Mouse (Mus musculus) limb, embryonic 15.5 days (tissue): ENCODE data around the gene Babam2. TPM values are rescaled to one million over a fixed set of nuclear protein-coding genes. Genes with fewer than 3 reads are reported as not detected.

ENCODE experiments used
- ATAC-seq: fragments of 200-750 bp; cut with Nextera tagmentation; 2 replicates; pipeline ENCODE4 v1.8.0; 2017; ENCODE audit warnings: low read depth, moderate TSS enrichment; ENCODE audit not compliant: insufficient number of reproducible peaks, low FRiP score, low TSS enrichment
- H3K27ac ChIP-seq: fragments of 300-500 bp; sonication (generic); 2 replicates; pipeline ENCODE4 v1.5.1; 2015; ENCODE audit warnings: moderate library complexity, mild to moderate bottlenecking, inconsistent platforms
- H3K27me3 ChIP-seq: fragments of 300-500 bp; sonication (generic); 2 replicates; pipeline ENCODE4 v1.6.1; 2015; ENCODE audit warnings: inconsistent platforms
- H3K36me3 ChIP-seq: fragments of 300-500 bp; sonication (generic); 2 replicates; pipeline ENCODE4 v1.6.1; 2015; ENCODE audit warnings: inconsistent platforms
- H3K4me1 ChIP-seq: fragments of 300-500 bp; sonication (generic); 2 replicates; pipeline ENCODE4 v1.6.1; 2015; ENCODE audit warnings: inconsistent platforms
- H3K4me2 ChIP-seq: fragments of 300-500 bp; sonication (generic); 2 replicates; pipeline ENCODE4 v1.6.1; 2015; ENCODE audit warnings: mild to moderate bottlenecking, inconsistent platforms
- H3K4me3 ChIP-seq: fragments of 300-500 bp; sonication (generic); 2 replicates; pipeline ENCODE4 v1.5.1; 2015; ENCODE audit warnings: mild to moderate bottlenecking, inconsistent platforms
- H3K9ac ChIP-seq: fragments of 300-500 bp; sonication (generic); 2 replicates; pipeline ENCODE4 v1.6.1; 2015; ENCODE audit warnings: inconsistent platforms
- H3K9me3 ChIP-seq: fragments of 300-500 bp; sonication (generic); 2 replicates; pipeline ENCODE4 v1.6.1; 2016; ENCODE audit warnings: inconsistent platforms
- WGBS: fragments of 180-500 bp; shearing (Covaris S2); methylation state at CpG from one replicate; pipeline ENCODE4 v1.1.7; 2015; 5-methylcytosine and 5-hydroxymethylcytosine counted together
- polyA plus RNA-seq: library from polyadenylated mRNA; unstranded; fragments of >200 nt; fragmentation: Nextera tagmentation; extraction: Ambion mirVana; gene quantifications from 2 replicates; pipeline ENCODE4 v1.2.1, GENCODE M21; 2015

Babam2 gene
- polyA plus RNA-seq, 1 experiment from 2014 or later = 50.5 TPM

DNA sequence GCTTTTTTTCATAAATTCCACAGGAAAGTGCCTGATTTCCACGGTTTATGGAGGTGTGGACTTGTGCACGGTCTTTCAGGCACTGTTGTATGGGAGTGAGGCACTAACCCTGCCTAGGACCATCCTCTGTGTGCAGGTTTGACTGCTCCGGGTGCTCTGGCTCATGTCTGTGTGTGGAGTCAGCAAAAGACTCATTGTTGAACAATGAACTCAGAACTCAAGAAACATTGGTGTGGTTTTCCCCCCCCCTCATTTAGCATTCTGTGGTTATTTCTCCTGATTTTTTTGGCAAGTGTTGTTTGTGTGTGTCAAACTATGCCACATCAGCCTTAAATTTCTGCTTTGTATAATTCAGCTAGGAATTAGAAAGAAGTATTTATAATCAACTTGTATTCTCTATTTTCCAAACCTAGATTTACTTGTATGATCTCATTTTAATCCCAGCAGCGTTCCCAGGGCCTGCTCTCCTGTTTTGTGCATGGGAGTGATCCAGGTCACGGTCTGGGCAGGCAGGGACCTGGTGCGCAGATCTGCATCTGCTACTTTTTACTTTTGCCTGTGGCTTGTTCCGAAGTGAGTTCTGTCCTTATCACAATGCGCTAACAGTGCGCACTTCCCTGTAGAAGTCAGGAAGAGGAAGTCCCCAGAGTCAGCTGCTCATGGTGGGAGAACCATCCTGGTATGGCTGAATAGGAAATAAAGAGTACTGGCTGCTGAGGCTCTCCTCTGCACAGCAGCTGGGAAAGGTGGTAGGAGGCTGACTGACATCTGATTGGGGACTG lies 61.0 kb downstream of the Babam2 start:
- ATAC-seq = no peak
- Histone ChIP-seq H3K27me3 (no peaks in the 10 kb centered on the region), H3K27ac (no peak overlapping the region), H3K9ac (no peak overlapping the region), H3K9me3 (no peaks in the 10 kb centered on the region), H3K4me3 (no peak overlapping the region), H3K4me1 (no peaks in the 10 kb centered on the region), H3K4me2 (no peak overlapping the region), H3K36me3 (no peaks in the 10 kb centered on the region)
- 85% methylated on average over 9 of the region's 9 CpGs for WGBS

DNA sequence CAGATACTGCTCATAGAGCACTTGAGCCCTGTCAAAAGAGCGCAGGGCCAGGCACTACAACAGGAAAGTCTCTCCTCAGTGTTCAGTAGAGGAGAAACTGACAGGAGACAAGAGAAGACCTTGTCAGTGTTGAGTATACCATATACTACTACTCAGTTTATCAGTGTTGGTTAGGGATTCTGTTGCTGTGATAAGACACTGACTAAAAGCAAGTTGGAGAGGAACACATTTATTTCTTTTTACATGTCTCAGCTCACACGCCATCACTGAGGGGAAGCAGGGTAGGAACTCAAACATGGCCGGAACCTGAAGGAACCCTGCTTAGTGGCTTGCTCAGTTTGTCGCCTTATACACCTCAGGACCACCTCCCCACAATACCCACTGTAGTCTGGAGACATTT lies 64.4 kb downstream of the Babam2 start:
- Histone ChIP-seq H3K27me3 (no peaks in the 10 kb centered on the region), H3K4me2 (no peak overlapping the region), H3K36me3 (no peaks in the 10 kb centered on the region), H3K9me3 (no peaks in the 10 kb centered on the region), H3K27ac (no peak overlapping the region), H3K9ac (no peak overlapping the region), H3K4me1 (no peaks in the 10 kb centered on the region), H3K4me3 (no peak overlapping the region)
- WGBS = 91% methylated on average over 4 of the region's 4 CpGs
- ATAC-seq = no peak

DNA sequence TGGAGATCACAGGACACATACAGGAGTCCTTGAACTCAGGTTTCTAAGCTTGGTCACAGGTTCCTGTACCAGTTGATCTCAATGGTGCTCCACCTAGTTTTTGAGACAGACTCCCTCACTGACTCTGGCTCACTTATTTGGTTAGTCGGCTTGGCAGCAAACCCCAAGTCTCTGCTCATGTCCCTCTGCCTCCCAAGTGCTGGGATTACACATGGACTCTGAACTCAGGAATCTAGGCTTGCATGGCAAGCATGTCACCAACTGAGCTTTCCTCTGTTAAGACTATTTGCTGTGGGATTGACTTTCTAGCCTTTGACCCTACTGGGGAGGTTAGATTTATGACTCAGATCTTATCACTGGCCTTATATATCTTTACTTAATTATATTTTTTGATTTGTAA lies 65.3 kb downstream of the Babam2 start:
- Histone ChIP-seq H3K36me3 (no peaks in the 10 kb centered on the region), H3K4me1 (no peaks in the 10 kb centered on the region), H3K27ac (no peak overlapping the region), H3K27me3 (no peaks in the 10 kb centered on the region), H3K9me3 (no peaks in the 10 kb centered on the region), H3K4me3 (no peak overlapping the region), H3K4me2 (no peak overlapping the region), H3K9ac (no peak overlapping the region)
- 89% methylated on average over 1 of the region's 1 CpGs for WGBS
- no peak for ATAC-seq

DNA sequence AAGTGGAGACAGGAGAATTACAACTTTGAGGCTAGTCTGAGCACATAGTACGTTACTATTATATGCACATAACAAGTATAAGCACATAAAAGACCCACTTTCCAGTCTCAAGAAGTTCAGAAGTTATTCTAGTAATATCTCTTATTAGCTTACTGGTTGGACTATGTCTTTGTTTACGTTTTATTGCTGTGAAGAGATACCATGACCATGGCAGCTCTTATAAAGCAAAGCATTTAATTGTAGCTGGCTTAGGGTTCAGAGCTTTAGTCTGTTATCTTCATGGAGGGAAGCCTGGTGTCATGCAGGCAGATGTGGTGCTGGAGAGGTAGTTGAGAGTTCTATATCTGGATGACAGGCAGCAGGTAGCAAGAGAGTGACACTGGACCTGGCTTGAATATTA lies 68.3 kb downstream of the Babam2 start:
- H3K9me3 ChIP-seq = no peaks in the 10 kb centered on the region
- ATAC-seq = no peak
- H3K4me3 ChIP-seq = no peak overlapping the region
- no peaks in the 10 kb centered on the region for H3K4me1 ChIP-seq
- no peaks in the 10 kb centered on the region for H3K36me3 ChIP-seq
- no peak overlapping the region for H3K27ac ChIP-seq
- H3K9ac ChIP-seq = no peak overlapping the region
- no peak overlapping the region for H3K4me2 ChIP-seq
- WGBS = 77% methylated on average over 2 of the region's 2 CpGs
- H3K27me3 ChIP-seq = no peaks in the 10 kb centered on the region

DNA sequence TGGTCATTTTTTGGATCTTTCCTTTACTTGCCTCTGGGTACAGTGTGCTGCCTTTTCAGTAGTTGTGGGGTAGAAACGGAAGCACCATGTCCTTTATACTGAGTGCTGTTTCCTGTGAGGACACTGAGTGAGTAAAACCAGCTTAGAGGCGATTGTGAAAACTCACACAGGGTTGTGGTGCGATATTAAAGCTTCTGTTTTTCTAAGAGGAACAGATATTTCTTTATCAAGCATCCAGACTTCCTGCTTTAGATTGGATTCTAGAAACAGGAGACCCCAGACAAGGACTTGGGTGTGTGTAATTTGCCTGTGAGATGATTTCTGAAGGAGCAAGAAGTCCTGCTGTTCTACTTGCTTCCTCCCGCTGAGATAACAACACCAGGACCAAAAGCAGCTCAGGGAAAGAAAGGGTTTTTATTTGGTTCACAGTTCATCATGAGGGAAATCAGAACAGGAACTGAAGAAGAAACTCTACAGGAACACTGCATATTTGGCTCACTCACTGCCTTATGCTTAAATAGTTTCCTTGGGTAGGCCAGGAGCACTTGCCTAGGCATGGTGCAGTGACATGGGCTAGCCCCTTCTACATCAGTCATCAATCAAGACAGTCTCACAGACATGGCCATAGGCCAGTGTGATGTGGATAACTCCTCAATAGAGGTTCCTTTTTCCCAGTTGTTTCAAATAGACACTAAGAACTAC lies 69.5 kb downstream of the Babam2 start:
- no peak overlapping the region for H3K27ac ChIP-seq
- no peak for ATAC-seq
- WGBS = 66% methylated on average over 4 of the region's 4 CpGs

DNA sequence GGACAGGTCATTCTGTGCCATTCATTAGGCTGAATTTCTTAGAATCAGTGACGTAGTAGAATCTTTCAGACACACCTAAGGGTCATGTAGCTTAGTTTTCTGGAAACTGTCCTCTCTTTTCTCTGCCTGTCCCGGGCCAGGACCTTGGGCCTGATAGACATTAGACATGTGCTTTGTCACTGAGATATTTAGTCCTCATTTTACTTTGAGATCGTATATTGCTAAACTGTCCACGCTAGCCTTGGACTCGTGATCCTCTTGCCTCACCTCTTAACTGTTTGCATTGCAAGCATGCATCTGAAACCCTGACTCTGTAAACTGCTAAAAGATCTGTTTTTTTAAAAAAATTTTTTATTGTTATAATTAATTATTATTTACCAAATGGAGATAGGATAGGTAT lies 74.0 kb downstream of the Babam2 start:
- Histone ChIP-seq H3K27me3 (no peaks in the 10 kb centered on the region), H3K9me3 (no peaks in the 10 kb centered on the region), H3K4me2 (no peak overlapping the region), H3K4me3 (no peak overlapping the region), H3K36me3 (no peaks in the 10 kb centered on the region), H3K27ac (no peak overlapping the region), H3K4me1 (no peaks in the 10 kb centered on the region), H3K9ac (no peak overlapping the region)
- no peak for ATAC-seq
- 89% methylated on average over 5 of the region's 5 CpGs for WGBS

More for the DNA sequence above, 69.5 kb downstream of the Babam2 start:
- no peaks in the 10 kb centered on the region for H3K36me3 ChIP-seq
- H3K4me3 ChIP-seq = no peak overlapping the region
- no peaks in the 10 kb centered on the region for H3K27me3 ChIP-seq
- no peaks in the 10 kb centered on the region for H3K4me1 ChIP-seq
- H3K9ac ChIP-seq = no peak overlapping the region
- H3K9me3 ChIP-seq = no peaks in the 10 kb centered on the region
- no peak overlapping the region for H3K4me2 ChIP-seq

DNA sequence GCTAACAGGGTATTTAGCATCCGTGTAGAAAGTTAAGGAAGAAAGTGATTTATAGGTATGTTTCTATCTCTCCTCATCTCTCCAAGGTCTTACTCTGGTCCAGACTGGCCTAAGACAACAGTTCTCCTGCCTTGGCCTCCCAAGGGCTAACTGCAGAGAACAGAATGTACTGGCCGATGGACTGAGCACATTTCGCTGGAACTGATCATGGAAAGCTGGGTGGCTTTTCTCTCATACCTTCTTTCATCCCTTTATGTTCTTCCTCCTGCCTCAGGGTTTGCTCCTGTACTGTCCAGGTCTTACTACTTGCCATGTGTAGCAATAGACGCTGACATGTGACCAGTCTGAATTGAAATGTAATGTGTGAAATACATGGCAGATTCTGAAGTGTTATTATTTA lies 74.4 kb downstream of the Babam2 start:
- Histone ChIP-seq H3K4me1 (no peaks in the 10 kb centered on the region), H3K27ac (no peak overlapping the region), H3K4me3 (no peak overlapping the region), H3K27me3 (no peaks in the 10 kb centered on the region), H3K4me2 (no peak overlapping the region), H3K9ac (no peak overlapping the region), H3K36me3 (no peaks in the 10 kb centered on the region), H3K9me3 (no peaks in the 10 kb centered on the region)
- ATAC-seq = no peak
- 95% methylated on average over 4 of the region's 4 CpGs for WGBS

DNA sequence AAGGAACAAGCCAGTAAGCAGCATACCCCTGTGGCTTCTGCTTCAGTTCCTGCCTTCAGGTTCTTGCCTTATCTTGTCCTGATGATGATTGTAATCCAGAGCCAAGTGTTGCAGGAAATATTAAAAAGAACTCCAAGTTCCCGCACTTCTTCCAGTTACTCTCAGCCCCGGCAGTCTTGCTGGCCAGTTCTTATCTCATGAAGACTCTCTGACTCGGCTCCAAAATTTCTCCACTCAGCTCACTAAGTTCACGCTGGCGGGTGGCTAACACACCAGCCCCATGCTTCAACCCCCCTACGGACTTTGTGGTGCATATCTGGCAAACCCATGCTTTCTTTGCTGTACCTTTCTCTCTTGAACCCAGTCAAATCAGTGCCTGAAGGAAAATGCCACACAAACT lies 77.5 kb downstream of the Babam2 start:
- Histone ChIP-seq H3K27ac (no peak overlapping the region), H3K36me3 (no peaks in the 10 kb centered on the region), H3K27me3 (no peaks in the 10 kb centered on the region), H3K4me2 (no peak overlapping the region), H3K9ac (no peak overlapping the region), H3K4me1 (no peaks in the 10 kb centered on the region), H3K9me3 (no peaks in the 10 kb centered on the region), H3K4me3 (no peak overlapping the region)
- WGBS = 93% methylated on average over 6 of the region's 6 CpGs
- ATAC-seq = no peak

DNA sequence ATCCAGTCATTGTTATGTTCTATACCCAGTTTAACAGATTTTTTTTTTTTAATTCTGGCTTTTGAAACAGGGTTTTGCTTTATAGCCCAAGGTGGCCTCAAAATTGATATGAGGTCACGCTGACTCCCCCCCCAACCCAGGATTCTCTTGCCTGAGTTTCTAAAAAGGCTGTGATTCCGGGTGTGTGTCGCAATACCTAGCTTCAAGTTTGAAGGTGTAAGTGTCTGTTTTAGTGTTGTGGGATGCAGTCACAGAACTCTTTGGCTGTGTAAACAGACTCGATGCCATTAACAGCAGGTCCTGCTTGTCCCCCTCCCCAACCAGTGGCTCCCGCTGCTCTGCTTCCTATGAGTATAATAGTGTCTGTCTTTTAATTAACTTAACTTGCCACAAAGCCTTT lies 84.1 kb downstream of the Babam2 start:
- H3K9ac ChIP-seq = no peak overlapping the region

DNA sequence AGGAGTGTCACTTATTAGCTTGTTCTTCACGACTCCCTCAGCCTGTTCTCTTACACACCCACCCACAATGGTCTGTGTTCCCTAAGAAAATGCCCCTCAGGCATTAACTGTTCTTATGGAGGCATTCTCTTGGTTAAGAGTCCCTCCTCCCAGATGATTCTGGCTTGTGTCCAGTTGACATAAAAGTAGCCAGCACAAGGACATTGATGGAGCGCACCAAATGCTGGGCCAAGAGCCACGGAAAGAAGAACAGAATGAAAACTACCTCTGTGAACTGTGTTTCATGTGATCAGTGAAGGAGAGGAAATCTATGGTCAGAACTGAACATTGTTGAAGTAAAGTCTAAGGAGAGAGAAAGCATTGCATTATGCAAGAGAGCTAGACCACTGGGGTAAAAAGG lies 89.7 kb downstream of the Babam2 start:
- no peaks in the 10 kb centered on the region for H3K4me1 ChIP-seq
- no peak for ATAC-seq
- no peak overlapping the region for H3K4me2 ChIP-seq
- H3K9ac ChIP-seq = no peak overlapping the region
- H3K4me3 ChIP-seq = no peak overlapping the region
- H3K9me3 ChIP-seq = no peaks in the 10 kb centered on the region
- no peaks in the 10 kb centered on the region for H3K27me3 ChIP-seq
- WGBS = 64% methylated on average over 3 of the region's 3 CpGs
- H3K27ac ChIP-seq = no peak overlapping the region
- H3K36me3 ChIP-seq = no peaks in the 10 kb centered on the region

More for the DNA sequence above, 84.1 kb downstream of the Babam2 start:
- 76% methylated on average over 5 of the region's 5 CpGs for WGBS
- no peak overlapping the region for H3K4me2 ChIP-seq
- H3K27ac ChIP-seq = no peak overlapping the region
- H3K4me3 ChIP-seq = no peak overlapping the region
- H3K9me3 ChIP-seq = no peaks in the 10 kb centered on the region
- no peaks in the 10 kb centered on the region for H3K27me3 ChIP-seq
- H3K4me1 ChIP-seq = no peaks in the 10 kb centered on the region
- no peak for ATAC-seq
- no peaks in the 10 kb centered on the region for H3K36me3 ChIP-seq

DNA sequence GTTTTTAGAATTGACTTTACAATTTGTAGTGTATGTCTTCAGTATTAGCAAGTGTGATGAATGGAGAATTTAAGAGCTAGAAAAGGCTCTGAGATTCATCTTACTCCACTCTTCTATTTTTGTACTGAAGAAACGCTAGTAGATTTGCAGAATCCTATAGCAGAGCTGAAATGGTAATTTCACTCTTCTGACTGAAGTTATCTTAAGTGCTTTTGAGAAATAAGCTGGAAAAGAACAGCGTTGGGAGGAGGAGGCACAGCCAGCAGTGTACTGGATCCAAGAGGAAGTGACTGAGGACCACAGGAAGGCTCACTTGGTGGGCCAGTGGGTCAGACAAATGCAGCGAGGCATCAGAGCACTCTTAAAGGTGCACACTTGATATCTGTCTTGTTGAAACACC lies 90.1 kb downstream of the Babam2 start:
- H3K9ac ChIP-seq = no peak overlapping the region
- ATAC-seq = no peak
- no peaks in the 10 kb centered on the region for H3K27me3 ChIP-seq
- H3K4me3 ChIP-seq = no peak overlapping the region
- H3K4me1 ChIP-seq = no peaks in the 10 kb centered on the region
- no peaks in the 10 kb centered on the region for H3K9me3 ChIP-seq
- no peak overlapping the region for H3K4me2 ChIP-seq
- WGBS = 75% methylated on average over 3 of the region's 3 CpGs
- H3K36me3 ChIP-seq = no peaks in the 10 kb centered on the region
- H3K27ac ChIP-seq = no peak overlapping the region

DNA sequence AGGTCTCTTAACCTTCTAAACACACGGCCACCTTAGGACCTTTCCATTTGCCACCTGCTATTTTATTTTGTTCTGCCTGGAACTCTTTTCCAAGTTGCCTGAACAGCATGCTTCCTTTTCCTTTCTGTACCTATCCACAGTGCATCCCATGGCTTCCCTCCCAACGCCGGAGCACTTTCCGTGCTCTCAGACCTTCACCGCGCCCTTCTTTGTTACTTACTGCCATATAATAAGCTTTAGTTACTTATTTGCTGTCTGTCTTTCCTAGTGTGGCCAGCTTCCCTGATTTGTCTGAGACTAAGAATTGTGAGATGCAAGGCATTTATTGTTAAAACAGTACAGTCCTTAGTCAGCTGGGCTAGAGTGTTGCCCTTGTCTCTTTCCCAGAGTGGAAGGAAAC lies 94.9 kb downstream of the Babam2 start:
- no peaks in the 10 kb centered on the region for H3K36me3 ChIP-seq
- H3K9me3 ChIP-seq = no peaks in the 10 kb centered on the region
- no peak overlapping the region for H3K4me2 ChIP-seq
- no peak overlapping the region for H3K9ac ChIP-seq
- H3K27ac ChIP-seq = no peak overlapping the region
- H3K4me3 ChIP-seq = no peak overlapping the region
- no peaks in the 10 kb centered on the region for H3K4me1 ChIP-seq
- no peak for ATAC-seq
- 81% methylated on average over 6 of the region's 6 CpGs for WGBS
- no peaks in the 10 kb centered on the region for H3K27me3 ChIP-seq
